Mouse (Mus musculus) MEL (cell line): ENCODE data around the gene Ighmbp2. TPM values are rescaled to one million over a fixed set of nuclear protein-coding genes. Genes with fewer than 3 reads are reported as not detected.
A peak's percentile ranks its signal among the peaks of the same experiment; 100 is the strongest.

Experiments used
- DNase-seq: peaks from one replicate; pipeline ENCODE4 v3.0.0; 2011; ENCODE audit warnings: low read depth, low spot score
- H3K27ac ChIP-seq: 2 replicates; pipeline ENCODE4 v1.5.1; 2012; ENCODE audit warnings: low read depth, mild to moderate bottlenecking, control low read depth, low read length, moderate library complexity; ENCODE audit not compliant: control insufficient read depth
- H3K27me3 ChIP-seq, 2 experiments: fragments of 150-350 bp in 1 of 2; sonication (generic) in 1 of 2; 2 replicates each; pipeline ENCODE4 v1.6.1; 2012; ENCODE audit warnings: low read length in 2 of 2, mild to moderate bottlenecking in 2 of 2, improper control_type of control experiment in 1 of 2, moderate library complexity in 1 of 2; ENCODE audit not compliant: insufficient read depth in 2 of 2, control insufficient read depth in 1 of 2
- H3K36me3 ChIP-seq, 2 experiments: 2 replicates each; pipeline ENCODE4 v1.6.1; 2012 to 2014; ENCODE audit warnings: low read length in 2 of 2, improper control_type of control experiment in 1 of 2, inconsistent platforms in 1 of 2, mild to moderate bottlenecking in 1 of 2; ENCODE audit not compliant: insufficient read depth in 2 of 2, control insufficient read depth in 1 of 2
- H3K4me1 ChIP-seq, 2 experiments: fragments of 150-350 bp in 1 of 2; sonication (generic) in 1 of 2; 2 replicates each; pipeline ENCODE4 v1.6.1; 2012; ENCODE audit warnings: low read length in 2 of 2, improper control_type of control experiment in 1 of 2, mild to moderate bottlenecking in 1 of 2; ENCODE audit not compliant: insufficient read depth in 2 of 2, control insufficient read depth in 1 of 2
- H3K4me3 ChIP-seq, 2 experiments: fragments of 150-350 bp in 1 of 2; sonication (generic) in 1 of 2; 2 replicates each; pipeline ENCODE4 v1.5.1; 2012; ENCODE audit warnings: low read depth in 2 of 2, low read length in 2 of 2, mild to moderate bottlenecking in 2 of 2, moderate library complexity in 2 of 2, control low read depth in 1 of 2, improper control_type of control experiment in 1 of 2; ENCODE audit not compliant: control insufficient read depth in 1 of 2, insufficient read depth in 1 of 2
- H3K79me2 ChIP-seq: 2 replicates; pipeline ENCODE4 v1.6.1; 2012; ENCODE audit warnings: mild to moderate bottlenecking, low read length, moderate library complexity; ENCODE audit not compliant: control insufficient read depth, poor library complexity, insufficient read depth
- H3K9ac ChIP-seq: 2 replicates; pipeline ENCODE4 v1.6.1; 2012; ENCODE audit warnings: low read depth, mild to moderate bottlenecking, control low read depth, low read length, moderate library complexity; ENCODE audit not compliant: control insufficient read depth, poor library complexity, severe bottlenecking
- H3K9me3 ChIP-seq: fragments of 150-350 bp; sonication (generic); replicated peaks from 2 replicates; pipeline ENCODE4 v1.6.1; 2012; ENCODE audit warnings: mild to moderate bottlenecking, low read length, improper control_type of control experiment, moderate library complexity; ENCODE audit not compliant: insufficient read depth
- E2F4 ChIP-seq: IDR thresholded peaks from 2 replicates; pipeline ENCODE4 v1.6.1; 2011; ENCODE audit warnings: low read depth, low read length, improper control_type of control experiment, borderline replicate concordance
- ELF1 ChIP-seq: IDR thresholded peaks from 2 replicates; pipeline ENCODE4 v1.6.1; 2014; ENCODE audit warnings: low read depth, mild to moderate bottlenecking, inconsistent platforms, low read length, improper control_type of control experiment, moderate library complexity
- EP300 ChIP-seq, 2 experiments: IDR thresholded peaks; 2 replicates each; pipeline ENCODE4 v1.6.1; 2011; ENCODE audit warnings: improper control_type of control experiment in 2 of 2, low read length in 2 of 2, low read depth in 1 of 2, mild to moderate bottlenecking in 1 of 2
- ETS1 ChIP-seq: IDR thresholded peaks from 2 replicates; pipeline ENCODE4 v1.6.1; 2012; ENCODE audit warnings: low read depth, mild to moderate bottlenecking, inconsistent platforms, low read length, improper control_type of control experiment, moderate library complexity
- JUND ChIP-seq: IDR thresholded peaks from 2 replicates; pipeline ENCODE4 v1.6.1; 2011; ENCODE audit warnings: low read depth, mild to moderate bottlenecking, improper control_type of control experiment, low read length
- KAT2A ChIP-seq: conservative IDR thresholded peaks from 2 replicates; pipeline ENCODE4 v1.6.1; 2012; ENCODE audit warnings: low read depth, low read length, improper control_type of control experiment, inconsistent platforms
- MXI1 ChIP-seq: IDR thresholded peaks from 2 replicates; pipeline ENCODE4 v1.6.1; 2011; ENCODE audit warnings: mild to moderate bottlenecking, low read depth, low read length, improper control_type of control experiment
- MYB ChIP-seq: IDR thresholded peaks from 2 replicates; pipeline ENCODE4 v1.6.1; 2011; ENCODE audit warnings: mild to moderate bottlenecking, low read depth, low read length, improper control_type of control experiment
- MYC ChIP-seq: IDR thresholded peaks from 2 replicates; pipeline ENCODE4 v1.6.1; 2011; ENCODE audit warnings: low read depth, mild to moderate bottlenecking, low read length, improper control_type of control experiment, moderate library complexity
- NELFE ChIP-seq: IDR thresholded peaks from 2 replicates; pipeline ENCODE4 v1.6.1; 2011; ENCODE audit warnings: low read depth, low read length, improper control_type of control experiment
- NRF1 ChIP-seq: IDR thresholded peaks from 2 replicates; pipeline ENCODE4 v1.6.1; 2014; ENCODE audit warnings: low read depth, mild to moderate bottlenecking, inconsistent platforms, low read length, improper control_type of control experiment, moderate library complexity; ENCODE audit not compliant: poor library complexity, insufficient read depth, severe bottlenecking
- POLR2A ChIP-seq, 2 experiments: IDR thresholded peaks; 2 replicates each; pipeline ENCODE4 v1.6.1; 2011 to 2012; ENCODE audit warnings: low read length in 2 of 2, mild to moderate bottlenecking in 2 of 2, control low read depth in 1 of 2, improper control_type of control experiment in 1 of 2, low read depth in 1 of 2, moderate library complexity in 1 of 2; ENCODE audit not compliant: control insufficient read depth in 1 of 2, insufficient read depth in 1 of 2, poor library complexity in 1 of 2
- POLR2AphosphoS5 ChIP-seq: IDR thresholded peaks from 2 replicates; pipeline ENCODE4 v1.6.1; 2012; ENCODE audit warnings: low read depth, borderline replicate concordance, mild to moderate bottlenecking, inconsistent platforms, low read length, moderate library complexity, mixed read lengths
- RCOR1 ChIP-seq: IDR thresholded peaks from 2 replicates; pipeline ENCODE4 v1.6.1; 2012; ENCODE audit warnings: low read depth, mild to moderate bottlenecking, inconsistent platforms, low read length, improper control_type of control experiment
- SIN3A ChIP-seq: IDR thresholded peaks from 2 replicates; pipeline ENCODE4 v1.6.1; 2012; ENCODE audit warnings: low read length, improper control_type of control experiment, inconsistent platforms
- TAL1 ChIP-seq: IDR thresholded peaks from 2 replicates; pipeline ENCODE4 v1.6.1; 2012; ENCODE audit warnings: mild to moderate bottlenecking, inconsistent platforms, low read length, moderate library complexity, mixed read lengths
- TBP ChIP-seq: IDR thresholded peaks from 2 replicates; pipeline ENCODE4 v1.8.0; 2011; ENCODE audit warnings: low read depth, low read length, improper control_type of control experiment
- UBTF ChIP-seq: IDR thresholded peaks from 2 replicates; pipeline ENCODE4 v1.6.1; 2012; ENCODE audit warnings: low read depth, mild to moderate bottlenecking, inconsistent platforms, low read length, improper control_type of control experiment, moderate library complexity, borderline replicate concordance; ENCODE audit not compliant: insufficient read depth
- USF2 ChIP-seq, 2 experiments: IDR thresholded peaks; 2 replicates each; pipeline ENCODE4 v1.6.1; 2011 to 2012; ENCODE audit warnings: improper control_type of control experiment in 2 of 2, low read length in 2 of 2, borderline replicate concordance in 1 of 2, inconsistent platforms in 1 of 2, low read depth in 1 of 2, mild to moderate bottlenecking in 1 of 2; ENCODE audit not compliant: insufficient read depth in 1 of 2
- ZC3H11A ChIP-seq: IDR thresholded peaks from 2 replicates; pipeline ENCODE4 v1.6.1; 2012; ENCODE audit warnings: low read depth, mild to moderate bottlenecking, inconsistent platforms, low read length, improper control_type of control experiment
- ZKSCAN1 ChIP-seq: IDR thresholded peaks from 2 replicates; pipeline ENCODE4 v1.6.1; 2012; ENCODE audit warnings: low read depth, mild to moderate bottlenecking, inconsistent platforms, low read length, improper control_type of control experiment, moderate library complexity
- polyA plus RNA-seq, 2 experiments: library from polyadenylated mRNA; stranded (reverse) in 1 of 2; unstranded in 1 of 2; fragments of >175 nt in 1 of 2; fragments of >200 nt in 1 of 2; gene quantifications; 2 replicates each; pipeline versions ENCODE4 v1.2.1 to v1.2.4; 2012; ENCODE audit warnings: low replicate concordance in 2 of 2, low read depth in 1 of 2; ENCODE audit not compliant: insufficient read length in 2 of 2, insufficient read depth in 1 of 2, missing spikeins in 1 of 2
- total RNA-seq: library from RNA; depleted of rRNA; stranded (reverse); fragments of 300-350 nt; gene quantifications from 2 replicates; pipeline ENCODE4 v1.2.3, GENCODE M21; 2012

Gene Ighmbp2
- total and polyA plus RNA-seq, 3 experiments, result 11.7 to 12.9 TPM; not detected in 1

DNA sequence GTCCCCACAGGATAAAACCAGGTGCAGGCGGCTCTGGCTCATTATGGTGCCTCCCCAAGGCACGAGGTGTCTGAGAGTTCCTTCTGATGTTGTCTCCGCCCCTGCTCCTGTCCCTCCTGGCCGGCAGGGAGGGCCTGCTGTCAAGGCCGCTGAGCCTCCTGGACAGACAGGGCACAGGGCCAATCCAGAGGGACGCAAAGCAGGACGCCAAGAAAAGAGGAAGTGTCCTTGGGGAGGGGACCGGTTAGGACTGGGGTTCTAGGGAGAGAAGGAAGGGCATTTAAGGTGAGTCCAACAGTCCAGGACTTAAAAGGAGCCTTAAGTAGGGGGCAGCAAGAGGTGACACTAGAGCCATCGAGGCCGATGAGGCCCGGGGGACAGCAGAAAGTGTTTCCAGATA lies 38.8 kb upstream of the Ighmbp2 start:
- Histone ChIP-seq H3K27ac (peak overlapping the region; percentile 89), H3K79me2 (no peaks in the 10 kb centered on the region; the same call in 1 of the 2 replicates), H3K4me1 (peaks cover 13 to 29% of the 10 kb centered on the region in 2 experiments), H3K9me3 (no peaks in the 10 kb centered on the region), H3K27me3 (no peaks in the 10 kb centered on the region), H3K9ac (peak overlapping the region; percentile 75), H3K4me3 (peak overlapping the region; percentile 51 to 68), H3K36me3 (peaks cover 0 to 11% of the 10 kb centered on the region in 2 experiments; a peak in 2 of 4 replicates)
- peak; percentile 92 for DNase-seq
- no peak for TF ChIP-seq ZC3H11A
- TF ChIP-seq POLR2A (IDR thresholded peaks at IDR 0.05; ENCODE audit: control insufficient read depth in 1 of 2, insufficient read depth in 1 of 2, low read depth in 1 of 2, low read length in 2 of 2, poor library complexity in 1 of 2), result peak in 1 of 2 experiments; percentile 60; a peak in 2 of 4 replicates
- peak; percentile 30; the same call in 1 of the 2 replicates for TF ChIP-seq ELF1
- no peak for TF ChIP-seq MYB
- TF ChIP-seq MXI1, result peak; percentile 17; the same call in 1 of the 2 replicates
- no peak for TF ChIP-seq TAL1
- TF ChIP-seq E2F4, result no peak
- no peak for TF ChIP-seq NRF1
- TF ChIP-seq ZKSCAN1, result no peak
- peak; percentile 43 for TF ChIP-seq NELFE
- TF ChIP-seq USF2 (IDR thresholded peaks at IDR 0.05; ENCODE audit: borderline replicate concordance in 1 of 2, insufficient read depth in 1 of 2, low read depth in 1 of 2, low read length in 2 of 2), result no peak
- TF ChIP-seq UBTF, result no peak
- TF ChIP-seq SIN3A, result 0 out of 2 replicates have a peak, but pooled peaks have one; percentile 32
- TF ChIP-seq KAT2A, result no peak
- no peak for TF ChIP-seq JUND
- TF ChIP-seq POLR2AphosphoS5, result 0 out of 2 replicates have a peak, but pooled peaks have one; percentile 21
- peak; percentile 36; the same call in 1 of the 2 replicates for TF ChIP-seq TBP
- TF ChIP-seq EP300 (IDR thresholded peaks at IDR 0.05; ENCODE audit: low read depth in 1 of 2, low read length in 2 of 2), result peak; percentile 34 to 38; a peak in 1 of 4 replicates
- TF ChIP-seq RCOR1, result no peak
- TF ChIP-seq MYC, result 0 out of 2 replicates have a peak, but pooled peaks have one; percentile 21
- peak; percentile 6; the same call in 1 of the 2 replicates for TF ChIP-seq ETS1
